Mouse (Mus musculus): Measurements from ENCODE around the gene A230050P20Rik. TPM values are rescaled to one million over a fixed set of nuclear protein-coding genes. Genes with fewer than 3 reads are reported as not detected.

A230050P20Rik gene
- total RNA-seq, 2 experiments from 2014 or later = 16.3 to 18.1 TPM

DNA sequence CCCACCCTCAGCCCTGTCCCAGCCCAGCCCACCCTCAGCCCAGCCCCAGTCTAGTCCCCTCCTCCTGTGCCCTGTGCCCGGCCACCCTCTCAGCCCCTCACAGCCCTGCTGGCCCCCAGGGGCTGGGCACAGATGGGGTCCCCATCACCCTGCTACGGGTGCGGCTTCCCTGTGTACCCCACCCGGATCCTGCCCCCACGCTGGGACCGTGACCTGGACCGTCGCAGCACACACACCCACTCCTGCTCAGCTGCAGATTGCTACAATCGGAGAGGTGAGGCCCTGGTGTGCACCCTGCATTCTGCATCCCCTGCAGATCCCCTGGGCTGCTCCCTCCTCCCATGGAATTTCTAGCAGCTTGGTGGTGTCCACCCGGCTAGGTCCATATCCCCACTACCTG lies 4.5 kb downstream of the A230050P20Rik start:
- no peak for ATAC-seq (replicated peaks; ENCODE audit: poor library complexity)

DNA sequence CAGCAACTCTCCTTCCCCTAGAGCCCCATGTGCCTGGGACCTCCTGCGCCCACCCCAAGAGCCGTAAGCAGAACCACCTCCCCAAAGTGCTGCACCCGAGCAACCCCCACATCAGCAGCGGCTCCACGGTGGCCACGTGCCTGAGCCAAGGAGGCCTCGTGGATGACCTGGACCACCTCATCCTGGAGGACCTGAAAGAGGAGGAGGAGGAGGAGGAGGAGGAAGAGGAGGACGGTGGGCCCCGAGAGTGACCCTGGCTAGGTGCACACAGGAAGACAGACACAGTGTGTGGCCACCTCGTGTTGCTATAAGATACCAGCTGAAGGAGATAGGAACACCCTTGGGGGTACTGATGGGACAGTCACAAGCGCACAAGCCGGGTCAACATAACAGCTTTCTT lies 5.1 kb downstream of the A230050P20Rik start:
- ATAC-seq (replicated peaks; ENCODE audit: poor library complexity) = no peak

DNA sequence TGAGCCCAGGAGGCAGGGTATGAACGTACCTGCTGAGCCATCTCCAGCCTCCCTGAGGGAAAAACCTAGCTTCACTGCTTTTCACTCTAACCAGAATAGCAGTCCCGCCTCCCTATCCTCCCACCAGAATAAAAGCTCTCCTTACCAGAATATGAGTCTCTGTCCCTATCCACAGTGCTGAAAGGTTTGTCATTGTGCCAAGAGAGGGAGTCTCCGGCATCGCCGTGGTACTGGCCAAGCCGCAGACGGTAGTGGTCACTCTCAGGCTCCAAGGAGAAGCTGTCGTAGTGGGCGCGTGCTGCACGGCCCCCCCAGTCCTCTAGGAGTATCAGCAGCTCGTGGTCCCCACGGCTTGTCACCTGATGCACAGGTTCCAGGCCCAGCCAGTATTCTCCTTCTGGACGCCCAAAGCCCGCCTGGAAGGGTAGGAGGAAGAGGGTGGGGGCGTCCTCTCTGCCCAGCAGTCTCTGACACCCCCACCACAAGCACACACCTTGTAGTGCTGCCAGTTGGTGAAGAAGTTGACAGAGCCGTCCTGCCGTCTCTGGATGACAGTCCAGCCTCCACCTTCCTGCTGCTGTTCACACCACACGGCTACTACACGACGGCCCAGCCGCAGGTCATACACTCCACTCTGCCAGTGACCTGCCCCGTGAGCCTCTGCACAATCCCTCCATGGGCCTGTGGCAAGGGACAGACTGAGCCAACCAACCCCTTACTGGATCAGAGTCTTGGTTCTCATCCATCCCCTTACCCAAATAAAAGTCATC lies 6.8 kb downstream of the A230050P20Rik start:
- no peak for ATAC-seq (replicated peaks; ENCODE audit: poor library complexity)

DNA sequence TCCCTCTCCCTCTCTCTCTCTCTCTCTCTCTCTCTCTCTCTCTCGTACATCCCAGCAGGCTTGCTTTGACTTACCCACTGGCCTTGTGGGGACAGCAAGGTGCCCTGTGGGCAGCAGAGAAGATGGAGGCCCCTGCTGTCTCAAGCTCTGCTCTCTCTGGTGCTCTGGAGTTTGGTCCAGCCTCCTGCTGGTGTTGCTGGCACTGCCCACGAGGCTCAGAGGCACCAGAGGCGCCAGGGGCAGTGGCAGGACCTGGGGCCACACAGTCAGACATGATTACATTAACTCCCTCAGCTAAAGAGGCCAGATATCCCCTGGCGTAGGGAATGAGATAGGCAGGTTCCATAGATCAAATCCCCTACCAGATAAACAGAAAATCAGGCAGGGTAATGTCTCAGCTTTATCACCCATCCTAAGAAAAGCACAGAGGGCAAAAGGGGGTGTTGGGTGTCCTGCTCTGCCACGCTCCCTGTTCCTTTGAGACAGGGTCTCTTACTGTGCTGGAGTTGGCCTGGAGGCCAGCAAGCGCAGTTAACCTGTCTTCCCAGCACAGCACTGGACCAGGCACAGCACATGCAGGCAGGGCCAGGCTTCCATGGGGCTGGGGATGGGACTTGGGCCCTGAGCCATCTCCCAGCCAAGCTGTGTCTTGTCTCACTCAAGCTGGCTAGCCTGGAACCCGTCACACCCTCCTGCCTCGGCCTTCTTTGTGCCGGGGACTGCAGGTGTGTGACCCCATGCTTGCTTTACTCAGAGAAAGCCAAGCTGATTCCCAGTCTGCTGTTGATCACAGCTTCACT lies 8.1 kb downstream of the A230050P20Rik start:
- ATAC-seq (replicated peaks; ENCODE audit: poor library complexity) = no peak

DNA sequence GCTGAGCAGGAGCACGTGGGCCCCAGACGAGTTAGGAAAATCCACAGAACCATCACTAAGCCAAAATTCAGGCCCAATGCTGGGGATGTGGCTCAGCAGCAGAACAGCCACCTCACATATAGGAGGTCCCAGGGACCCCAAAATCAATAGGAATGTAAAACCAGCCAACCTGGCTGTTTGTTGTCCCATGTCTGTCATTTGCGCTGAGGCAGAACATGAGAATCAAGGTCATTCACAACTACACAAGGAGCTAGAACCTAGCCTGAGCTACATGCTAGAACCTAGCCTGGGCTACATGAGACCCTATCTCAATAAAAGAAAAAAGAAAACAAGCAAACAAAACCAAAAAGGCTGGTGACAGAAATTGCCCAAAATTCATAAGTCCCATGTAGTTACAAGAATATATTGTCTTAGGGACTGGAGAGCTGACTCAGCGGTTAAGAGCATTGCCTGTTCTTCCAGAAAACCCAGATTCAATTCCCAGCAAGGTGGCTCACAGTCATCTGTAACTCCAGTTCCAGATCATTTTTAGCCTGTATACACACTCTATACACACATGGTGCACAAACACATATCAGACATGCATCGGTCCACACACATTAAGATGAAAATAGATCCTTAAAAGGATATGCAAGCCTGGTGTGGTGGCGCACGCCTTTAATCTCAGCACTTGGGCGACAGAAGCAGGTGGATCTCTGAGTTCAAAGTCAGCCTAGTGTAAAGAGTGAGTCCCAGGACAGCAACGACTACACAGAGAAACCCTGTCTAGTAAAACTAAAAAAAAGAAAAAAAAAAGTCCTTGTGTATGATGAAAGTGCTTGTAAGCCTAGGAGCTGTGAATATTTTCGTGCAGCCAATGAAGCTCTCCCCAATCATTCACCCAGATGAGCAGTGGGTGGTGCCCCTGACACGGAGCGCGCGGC lies 8.9 kb downstream of the A230050P20Rik start:
- ATAC-seq (replicated peaks; ENCODE audit: poor library complexity) = no peak

DNA sequence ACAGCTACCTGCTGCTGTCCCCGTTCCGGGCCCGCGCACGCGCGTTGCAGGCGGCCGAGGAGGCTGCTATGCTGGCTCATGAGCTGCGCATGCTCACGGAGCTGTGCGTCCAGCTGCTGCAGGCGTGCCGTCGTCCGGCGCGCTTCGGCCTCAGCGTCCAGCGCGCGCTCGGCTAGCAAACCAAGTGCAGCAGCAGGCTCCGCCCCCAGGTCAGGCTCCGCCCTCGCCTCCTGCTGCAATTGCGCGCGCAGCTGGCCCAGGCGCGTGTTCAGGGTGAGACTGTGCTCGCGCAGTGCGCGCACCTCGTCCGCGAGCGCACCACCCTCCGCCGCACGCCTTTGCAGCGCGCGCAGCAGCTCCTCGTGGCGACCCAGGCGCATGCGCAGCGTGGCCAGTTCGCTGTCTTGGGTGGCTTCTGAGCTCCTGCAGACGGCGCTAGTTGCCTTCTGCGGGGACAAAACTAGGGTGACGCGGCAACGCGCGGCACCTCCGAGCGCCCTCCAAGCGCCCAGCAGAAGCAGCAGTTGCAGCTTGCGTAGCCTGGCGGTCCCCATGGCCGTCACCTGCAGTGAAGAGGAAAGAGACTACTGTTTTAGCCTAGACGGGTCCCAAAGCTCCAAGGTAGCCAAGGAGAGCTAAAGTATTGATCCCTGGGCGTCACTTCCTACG lies 9.7 kb downstream of the A230050P20Rik start:
- peak; percentile 85 for ATAC-seq (replicated peaks; ENCODE audit: poor library complexity)

DNA sequence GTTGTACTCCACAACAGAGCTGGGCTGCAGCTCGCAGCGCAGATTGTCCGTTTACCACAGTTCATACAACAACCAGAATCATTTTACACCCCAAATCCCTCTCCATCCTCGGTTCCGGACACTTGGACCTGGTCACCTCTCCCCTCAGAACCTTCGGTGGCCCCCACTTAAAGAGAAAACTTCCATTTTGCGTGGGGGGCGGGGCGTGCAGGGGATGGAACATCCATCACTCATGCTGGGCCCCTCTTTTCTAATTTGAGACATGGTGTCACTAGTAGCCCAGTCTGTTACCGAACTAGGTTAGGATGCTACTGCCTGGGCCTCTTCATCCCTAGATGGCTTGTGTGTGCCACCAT lies 10.2 kb downstream of the A230050P20Rik start:
- ATAC-seq (replicated peaks; ENCODE audit: poor library complexity) = peak; percentile 5; the same call in 1 of the 2 replicates

DNA sequence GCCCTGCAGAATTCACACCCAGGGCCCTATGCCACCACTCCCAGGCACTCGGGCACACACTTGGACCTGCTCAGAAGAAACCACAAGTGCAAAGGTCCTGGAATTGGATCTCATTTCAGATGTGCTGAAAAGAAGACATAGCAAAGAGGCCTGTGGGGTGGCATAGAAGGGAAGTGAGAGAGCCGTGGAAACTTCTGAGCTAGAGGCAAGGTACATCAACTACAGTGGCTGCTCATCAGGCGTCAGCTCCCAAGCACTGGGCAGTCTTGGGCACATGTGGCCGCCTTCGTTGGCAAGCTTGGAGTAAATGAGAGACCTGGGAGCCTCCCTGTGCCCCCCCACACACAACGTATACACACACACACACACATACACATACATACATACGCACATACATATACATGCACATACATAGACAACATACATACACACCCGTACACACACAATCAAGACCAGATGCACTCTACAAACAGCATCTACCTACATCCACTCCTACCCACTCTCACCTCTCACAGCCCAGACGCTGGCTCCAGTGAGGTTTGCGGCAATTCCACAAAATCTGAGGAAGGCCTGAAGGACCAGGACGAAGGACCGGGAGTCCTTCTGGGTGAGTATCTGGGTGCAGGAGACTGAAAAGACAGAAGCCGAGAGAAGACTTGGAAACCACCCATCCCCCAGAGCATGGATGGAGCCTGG lies 10.8 kb downstream of the A230050P20Rik start, which contains the start of gene Angptl6:
Gene Angptl6 (minus strand): TSS at position 631 of the 696 bp plus-strand sequence.
- ATAC-seq (replicated peaks; ENCODE audit: poor library complexity) = no peak

DNA sequence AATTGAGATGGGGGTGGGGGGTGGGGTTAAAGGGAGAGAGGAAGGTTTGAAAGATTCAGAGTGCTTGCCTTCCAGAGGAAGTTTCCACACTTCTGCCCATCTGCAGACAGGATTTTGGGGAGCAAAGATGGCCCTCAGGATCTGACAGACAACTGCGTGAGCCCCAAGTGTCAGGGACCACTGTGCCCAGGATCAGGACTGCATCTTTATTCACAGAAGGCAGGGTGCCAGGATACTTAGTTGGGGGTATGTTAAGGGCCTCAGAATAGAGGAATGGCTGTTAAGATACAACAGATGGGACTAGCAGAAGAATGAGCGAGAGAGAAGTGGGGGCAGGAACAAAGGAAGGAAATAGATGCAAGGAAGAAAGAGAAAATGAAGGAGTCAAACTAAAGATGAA lies 18.1 kb downstream of the A230050P20Rik start:
- ATAC-seq (replicated peaks; ENCODE audit: poor library complexity) = no peak

DNA sequence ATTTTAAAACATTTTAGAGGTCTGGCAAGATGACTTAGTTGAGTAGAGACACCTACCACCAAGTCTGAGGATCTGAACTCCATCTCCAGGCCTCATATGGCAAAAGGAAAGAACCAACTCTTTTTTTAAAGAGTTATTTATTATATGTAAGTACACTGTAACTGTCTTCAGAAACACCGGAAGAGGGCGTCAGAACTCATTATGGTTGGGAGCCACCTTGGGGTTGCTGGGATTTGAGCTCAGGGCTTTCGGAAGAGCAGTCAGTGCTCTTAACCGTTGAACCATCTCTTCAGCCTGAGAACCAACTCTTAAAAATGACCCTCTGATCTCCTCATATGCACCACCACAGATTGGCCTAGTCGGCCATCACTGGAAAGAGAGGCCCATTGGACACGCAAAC lies 18.7 kb downstream of the A230050P20Rik start:
- ATAC-seq (replicated peaks; ENCODE audit: poor library complexity) = no peak

DNA sequence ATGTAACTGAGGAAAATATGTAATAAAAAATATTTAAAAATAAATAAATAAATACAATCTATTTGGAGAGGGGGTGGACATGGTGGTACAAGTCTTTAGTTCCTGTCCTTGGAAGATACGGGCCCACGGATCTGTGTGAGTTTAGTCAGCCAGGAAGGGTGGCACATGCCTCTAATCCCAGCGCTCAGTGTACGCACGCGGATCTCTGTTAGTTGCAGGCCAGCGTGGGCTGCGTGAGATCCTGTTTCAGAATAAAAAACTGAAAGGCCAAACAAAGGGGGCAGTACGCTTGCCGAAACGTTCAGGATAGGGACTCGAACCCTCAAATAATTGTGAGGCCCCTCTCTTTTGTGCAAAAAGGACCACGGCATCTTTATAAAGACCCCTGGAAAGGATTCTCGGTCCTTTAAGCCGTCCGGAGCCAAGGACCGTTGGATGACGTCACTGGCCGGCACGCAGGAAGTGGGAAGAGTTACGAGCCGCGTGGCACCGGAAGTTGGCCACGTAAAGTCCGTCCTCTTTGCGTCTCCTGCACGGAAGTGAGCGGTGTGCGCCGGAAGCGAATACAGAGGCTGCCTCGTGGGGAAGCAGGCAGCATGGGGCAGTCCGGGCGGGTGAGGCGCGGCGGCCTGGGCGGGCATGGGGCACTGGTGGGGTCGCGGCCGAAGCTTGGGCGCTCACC lies 19.4 kb downstream of the A230050P20Rik start, which contains the start of gene Ppan:
Gene Ppan (plus strand): TSS at position 472 of the 682 bp plus-strand sequence.
- peak; percentile 87 for ATAC-seq (replicated peaks; ENCODE audit: poor library complexity)

DNA sequence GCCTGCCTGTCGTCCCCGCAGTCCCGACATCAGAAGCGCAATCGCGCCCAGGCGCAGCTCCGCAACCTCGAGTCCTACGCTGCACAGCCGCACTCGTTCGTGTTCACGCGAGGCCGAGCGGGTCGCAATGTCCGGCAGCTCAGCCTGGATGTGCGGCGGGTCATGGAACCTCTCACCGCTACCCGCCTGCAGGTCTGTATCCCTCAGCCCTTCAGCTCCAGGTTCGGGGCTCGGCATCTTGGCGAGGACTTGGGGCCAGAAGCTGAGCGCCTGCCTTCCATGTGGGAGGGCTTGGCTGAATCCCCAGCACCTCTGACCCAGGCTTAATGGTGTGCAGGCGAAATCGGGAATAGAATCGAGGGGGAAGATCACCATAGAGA lies 19.9 kb downstream of the A230050P20Rik start:
- no peak; the same call in none of the 2 replicates for ATAC-seq (replicated peaks; ENCODE audit: poor library complexity)

DNA sequence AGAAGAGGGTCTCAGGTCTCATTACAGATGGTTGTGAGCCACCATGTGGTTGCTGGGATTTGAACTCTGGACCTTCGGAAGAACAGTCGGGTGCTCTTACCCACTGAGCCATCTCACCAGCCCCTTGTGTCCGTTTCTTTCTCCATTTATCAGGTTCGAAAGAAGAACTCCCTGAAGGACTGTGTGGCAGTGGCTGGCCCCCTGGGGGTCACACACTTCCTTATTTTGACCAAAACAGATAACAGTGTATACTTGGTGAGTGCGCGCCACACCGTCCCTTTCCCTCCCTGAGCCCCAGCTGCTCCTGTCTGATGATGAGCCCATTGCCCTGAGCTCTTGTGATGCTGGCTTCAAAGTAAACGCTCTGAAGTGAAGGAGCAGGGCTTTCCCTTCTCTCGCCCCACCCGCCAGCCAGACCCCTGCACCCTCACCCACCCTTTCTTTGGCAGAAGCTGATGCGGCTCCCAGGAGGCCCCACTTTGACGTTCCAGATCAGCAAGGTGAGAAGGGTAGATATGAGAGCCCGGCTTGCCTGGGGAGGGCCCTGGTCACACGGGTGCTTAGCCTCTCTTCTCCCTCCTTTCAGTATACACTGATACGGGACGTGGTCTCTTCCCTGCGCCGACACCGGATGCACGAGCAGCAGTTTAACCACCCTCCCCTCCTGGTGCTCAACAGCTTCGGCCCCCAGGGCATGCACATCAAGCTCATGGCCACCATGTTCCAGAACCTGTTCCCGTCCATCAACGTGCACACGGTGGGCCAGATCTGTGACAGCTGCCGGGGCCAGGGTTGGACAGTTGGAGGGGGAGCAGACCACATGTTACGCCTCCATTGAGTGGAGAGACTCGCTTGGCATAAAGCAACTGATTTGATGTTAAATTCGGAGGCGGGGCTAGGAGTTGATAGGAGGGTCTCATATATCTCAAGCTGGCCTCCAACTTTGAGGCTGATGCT lies 21.0 kb downstream of the A230050P20Rik start:
- peak; percentile 26 for ATAC-seq (replicated peaks; ENCODE audit: poor library complexity)

DNA sequence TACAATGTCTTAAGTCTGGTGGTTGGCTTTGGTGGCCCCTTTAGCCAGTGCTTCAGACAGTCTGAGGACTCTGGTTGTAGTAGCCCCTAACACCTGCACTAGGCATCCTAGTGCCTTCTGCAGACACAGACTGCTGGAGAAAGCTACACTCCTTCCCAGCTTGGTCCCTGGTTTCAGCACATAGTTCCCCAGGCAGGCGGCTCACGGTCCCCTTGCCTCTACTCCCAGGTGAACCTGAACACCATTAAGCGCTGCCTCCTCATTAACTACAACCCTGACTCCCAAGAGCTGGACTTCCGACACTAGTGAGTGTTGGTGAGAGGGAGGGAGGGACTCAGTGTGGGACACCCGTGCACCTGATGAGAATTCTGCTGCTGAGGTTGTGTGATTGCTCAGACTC lies 22.0 kb downstream of the A230050P20Rik start:
- ATAC-seq (replicated peaks; ENCODE audit: poor library complexity) = no peak

DNA sequence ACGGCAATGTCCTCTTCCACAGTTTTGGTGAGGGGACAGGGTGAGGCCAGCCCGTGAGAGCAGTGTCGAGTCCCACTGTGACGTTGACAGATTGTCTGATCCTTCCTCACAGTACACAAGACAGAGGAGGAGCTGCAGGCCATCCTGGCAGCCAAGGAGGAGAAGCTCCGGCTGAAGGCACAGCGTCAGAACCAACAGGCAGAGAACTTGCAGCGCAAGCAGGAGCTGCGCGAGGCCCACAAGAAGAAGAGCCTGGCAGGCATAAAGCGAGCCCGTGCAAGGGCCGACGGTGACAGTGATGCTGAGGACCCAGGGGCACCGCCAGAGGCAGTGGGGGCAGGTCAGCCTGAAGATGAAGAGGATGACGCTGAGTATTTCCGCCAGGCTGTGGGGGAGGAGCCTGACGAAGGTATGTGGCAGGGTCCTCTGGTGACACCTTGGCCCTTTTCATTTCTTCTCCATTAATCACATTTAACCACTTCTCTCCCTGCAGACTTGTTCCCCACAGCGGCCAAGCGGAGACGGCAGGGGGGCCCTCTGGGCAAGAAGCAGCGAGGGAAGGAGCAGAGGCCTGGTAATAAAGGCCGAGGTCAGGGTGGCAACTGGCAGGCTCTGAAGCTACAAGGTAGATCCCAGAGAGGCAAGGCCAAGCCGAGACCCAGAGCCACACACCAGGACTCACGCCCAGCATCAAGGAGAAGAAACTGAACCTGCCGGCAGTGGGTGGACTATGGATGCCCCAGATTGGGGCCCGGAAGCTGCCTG lies 23.1 kb downstream of the A230050P20Rik start:
- no peak for ATAC-seq (replicated peaks; ENCODE audit: poor library complexity)

DNA sequence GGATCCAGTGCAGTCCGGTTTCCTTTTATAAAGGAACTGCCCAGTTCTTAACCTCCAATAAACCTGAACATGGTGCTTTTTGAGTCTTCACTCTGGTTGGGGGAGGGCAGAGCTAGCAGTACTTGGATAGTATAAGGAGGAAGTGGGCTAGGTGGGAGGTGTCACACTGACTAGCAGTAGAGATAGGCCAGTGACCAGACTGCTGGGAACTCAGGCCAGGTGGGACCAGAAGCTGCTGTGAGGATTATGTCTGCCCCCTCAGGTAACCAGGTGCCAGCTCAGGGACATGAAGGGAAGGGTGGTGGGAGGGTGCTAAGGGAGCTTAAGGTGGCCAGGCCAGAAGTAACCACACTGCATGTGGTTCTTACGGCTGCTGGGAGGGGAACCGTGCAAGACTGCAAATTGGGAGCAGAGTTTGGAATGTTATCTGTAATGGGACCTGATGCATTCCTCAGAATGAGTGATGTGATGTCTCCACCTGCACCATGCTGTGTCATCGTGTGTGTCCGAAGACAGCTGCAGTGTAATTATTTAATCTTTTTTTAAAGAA lies 23.7 kb downstream of the A230050P20Rik start:
- ATAC-seq (replicated peaks; ENCODE audit: poor library complexity) = no peak

DNA sequence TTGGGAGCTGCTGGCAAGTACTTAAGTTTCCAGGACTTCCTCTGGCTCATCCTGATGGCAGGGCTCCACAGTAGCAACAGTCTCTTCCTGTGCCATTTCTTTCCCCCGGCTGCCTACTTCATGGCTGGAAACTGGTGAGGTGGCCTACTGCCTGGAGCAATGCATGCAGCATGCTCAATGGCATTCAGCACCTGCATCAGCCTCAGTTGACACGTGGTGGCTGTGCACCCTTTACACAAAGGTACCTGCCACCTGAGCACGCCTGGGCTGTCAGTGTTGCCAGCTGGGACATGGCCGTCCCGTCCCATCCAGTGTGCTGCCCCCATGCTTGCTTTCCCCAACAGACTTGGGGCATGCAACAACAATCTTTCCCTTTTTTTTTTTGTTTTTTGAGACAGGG lies 24.6 kb downstream of the A230050P20Rik start:
- ATAC-seq (replicated peaks; ENCODE audit: poor library complexity) = no peak

Data from megakaryocyte progenitor cell, adult 5-6 weeks (primary cell).